Mouse (Mus musculus) embryonic facial prominence, embryonic 15.5 days (tissue): Measurements from ENCODE around the gene Stat4. TPM values are rescaled to one million over a fixed set of nuclear protein-coding genes. Genes with fewer than 3 reads are reported as not detected.

Experiments used
- ATAC-seq: fragments of 200-750 bp; cut with Nextera tagmentation; 2 replicates; pipeline ENCODE4 v1.8.0; 2017; ENCODE audit warnings: low read depth, moderate TSS enrichment; ENCODE audit not compliant: insufficient number of reproducible peaks, low FRiP score, low TSS enrichment
- H3K27ac ChIP-seq: fragments of 300-500 bp; sonication (generic); replicated peaks from 2 replicates; pipeline ENCODE4 v1.5.1; 2015; ENCODE audit warnings: mild to moderate bottlenecking, inconsistent platforms
- H3K27me3 ChIP-seq: fragments of 300-500 bp; sonication (generic); 2 replicates; pipeline ENCODE4 v1.6.1; 2015; ENCODE audit warnings: inconsistent platforms
- H3K36me3 ChIP-seq: fragments of 300-500 bp; sonication (generic); 2 replicates; pipeline ENCODE4 v1.6.1; 2015; ENCODE audit warnings: mild to moderate bottlenecking, inconsistent platforms
- H3K4me1 ChIP-seq: fragments of 300-500 bp; sonication (generic); 2 replicates; pipeline ENCODE4 v1.6.1; 2015; ENCODE audit warnings: inconsistent platforms
- H3K4me2 ChIP-seq: fragments of 300-500 bp; sonication (generic); replicated peaks from 2 replicates; pipeline ENCODE4 v1.6.1; 2015; ENCODE audit warnings: mild to moderate bottlenecking, inconsistent platforms
- H3K4me3 ChIP-seq: fragments of 300-500 bp; sonication (generic); replicated peaks from 2 replicates; pipeline ENCODE4 v1.5.1; 2015; ENCODE audit warnings: mild to moderate bottlenecking, inconsistent platforms
- H3K9ac ChIP-seq: fragments of 300-500 bp; sonication (generic); 2 replicates; pipeline ENCODE4 v1.6.1; 2015; ENCODE audit warnings: inconsistent platforms
- H3K9me3 ChIP-seq: fragments of 300-500 bp; sonication (generic); replicated peaks from 2 replicates; pipeline ENCODE4 v1.6.1; 2016; ENCODE audit warnings: inconsistent platforms
- WGBS: fragments of 180-500 bp; shearing (Covaris S2); methylation state at CpG from one replicate; pipeline ENCODE4 v1.1.7; 2015; 5-methylcytosine and 5-hydroxymethylcytosine counted together
- polyA plus RNA-seq: library from polyadenylated mRNA; unstranded; fragments of >200 nt; fragmentation: Nextera tagmentation; extraction: Ambion mirVana; gene quantifications from 2 replicates; pipeline ENCODE4 v1.2.1, GENCODE M21; 2015

Gene Stat4
- polyA plus RNA-seq, 1 experiment from 2014 or later, result 1.0 TPM

DNA sequence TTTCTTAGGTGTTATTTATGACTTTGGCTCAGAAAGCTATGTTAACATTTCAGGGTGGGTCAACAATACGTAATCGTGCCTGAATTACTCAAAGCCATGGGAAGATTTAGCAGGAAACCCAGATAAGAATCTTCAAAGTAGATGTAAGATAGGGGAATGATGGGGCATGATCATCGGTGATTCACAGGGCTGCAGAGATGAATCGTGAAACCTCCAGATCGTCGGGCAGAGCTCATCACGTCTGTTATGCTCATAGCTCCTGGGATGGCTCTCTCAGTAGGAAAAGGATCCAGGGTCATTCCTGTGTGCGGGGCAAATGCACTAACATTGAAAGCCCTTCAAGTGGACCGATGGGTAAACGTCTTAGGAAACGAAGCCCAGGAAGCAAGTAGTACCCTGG is 120.3 kb downstream of the Stat4 start:
- 82% methylated on average over 11 of the region's 11 CpGs for WGBS

DNA sequence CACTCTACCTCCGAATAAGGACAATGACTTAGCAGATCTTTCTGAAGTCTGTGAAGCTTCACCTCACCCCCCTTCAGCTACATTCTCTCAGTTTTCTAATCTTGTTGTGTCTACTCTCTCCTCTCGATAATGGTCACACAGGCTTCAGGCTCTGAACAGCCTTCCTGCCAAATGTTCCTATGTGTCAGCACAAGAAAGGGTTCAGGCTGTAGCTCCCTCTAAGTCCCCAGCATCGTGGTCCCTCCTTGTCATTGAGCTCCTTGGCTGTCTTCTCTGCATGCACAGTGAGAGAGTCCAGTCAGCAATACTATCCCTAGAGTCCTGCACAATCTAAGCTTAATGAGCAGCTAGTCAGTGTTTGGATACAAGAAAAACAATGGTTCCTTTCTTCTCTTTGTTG is 124.3 kb downstream of the Stat4 start:
- Histone ChIP-seq H3K9ac (no peak overlapping the region), H3K27me3 (no peaks in the 10 kb centered on the region), H3K27ac (no peak overlapping the region), H3K4me1 (no peaks in the 10 kb centered on the region), H3K4me2 (no peak overlapping the region), H3K4me3 (no peak overlapping the region), H3K36me3 (no peaks in the 10 kb centered on the region), H3K9me3 (no peaks in the 10 kb centered on the region)
- WGBS, result 62% methylated on average over 3 of the region's 3 CpGs
- no peak for ATAC-seq

More for the DNA sequence above, 120.3 kb downstream of the Stat4 start:
- H3K4me3 ChIP-seq, result no peak overlapping the region
- no peaks in the 10 kb centered on the region for H3K4me1 ChIP-seq
- H3K27me3 ChIP-seq, result no peaks in the 10 kb centered on the region
- no peak overlapping the region for H3K9ac ChIP-seq
- no peak overlapping the region for H3K4me2 ChIP-seq
- no peaks in the 10 kb centered on the region for H3K36me3 ChIP-seq
- no peaks in the 10 kb centered on the region for H3K9me3 ChIP-seq
- H3K27ac ChIP-seq, result no peak overlapping the region
- ATAC-seq, result no peak

DNA sequence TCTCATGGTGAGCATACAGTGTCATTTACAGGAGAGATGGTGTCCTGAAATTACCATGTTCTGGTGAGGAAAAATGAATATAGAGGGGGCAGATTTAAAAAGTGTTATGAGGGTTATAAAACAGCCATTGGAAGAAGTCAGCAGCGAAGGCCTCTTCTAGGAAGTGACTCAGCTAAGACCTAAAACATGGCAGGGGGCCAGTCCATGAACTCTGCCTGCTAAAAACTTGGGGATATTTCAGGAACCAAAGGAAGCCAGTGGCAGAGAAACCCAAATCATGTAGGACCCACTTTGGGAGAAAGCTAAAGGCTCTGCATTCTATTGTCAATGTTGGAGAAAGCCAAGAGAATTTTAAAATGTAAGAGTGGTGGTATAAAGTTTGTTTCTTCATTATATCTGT is 125.4 kb downstream of the Stat4 start:
- Histone ChIP-seq H3K4me3 (no peak overlapping the region), H3K27me3 (no peaks in the 10 kb centered on the region), H3K4me1 (no peaks in the 10 kb centered on the region), H3K27ac (no peak overlapping the region), H3K9ac (no peak overlapping the region), H3K4me2 (no peak overlapping the region), H3K36me3 (no peaks in the 10 kb centered on the region), H3K9me3 (no peaks in the 10 kb centered on the region)
- ATAC-seq, result no peak
- 79% methylated on average over 1 of the region's 1 CpGs for WGBS

DNA sequence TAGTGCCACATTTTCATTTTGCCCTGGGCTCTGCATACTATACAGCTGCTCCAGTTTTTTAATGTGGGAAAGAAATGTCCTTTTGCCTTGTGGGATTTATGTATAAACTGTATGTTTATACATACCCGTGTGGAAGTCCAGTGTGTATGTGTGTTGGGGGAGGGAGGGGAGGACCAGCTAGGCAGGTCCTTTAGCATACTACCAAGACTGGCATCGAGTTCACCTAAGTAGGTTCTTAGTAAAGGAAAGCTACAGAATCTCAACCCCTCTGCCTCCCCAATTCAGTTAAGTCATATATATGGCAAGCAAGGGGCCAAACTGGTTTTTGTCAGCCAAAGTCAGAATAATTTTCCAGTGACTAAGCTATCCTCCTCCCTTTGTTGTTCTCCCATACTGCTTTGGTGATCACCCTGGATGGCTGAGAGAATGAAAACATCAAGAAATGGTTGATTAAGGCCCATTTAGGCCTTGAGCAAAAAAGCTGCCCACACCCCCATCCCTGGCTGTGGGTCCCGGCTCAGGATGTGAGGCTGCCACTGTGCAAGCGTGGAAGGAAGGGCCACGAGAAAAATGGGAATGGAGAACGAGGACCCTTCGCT is 126.2 kb downstream of the Stat4 start:
- no peak for ATAC-seq
- Histone ChIP-seq H3K4me2 (peak overlapping the region; percentile 64), H3K36me3 (no peaks in the 10 kb centered on the region), H3K27me3 (no peaks in the 10 kb centered on the region), H3K4me1 (no peaks in the 10 kb centered on the region), H3K9ac (peak overlapping the region; percentile 47; the same call in 1 of the 2 replicates), H3K27ac (peak overlapping the region; percentile 79), H3K9me3 (no peaks in the 10 kb centered on the region), H3K4me3 (peak overlapping the region; percentile 45)
- WGBS, result 16% methylated on average over 7 of the region's 7 CpGs

- Histone ChIP-seq H3K27me3 (no peaks in the 10 kb centered on the region), H3K9me3 (no peaks in the 10 kb centered on the region), H3K36me3 (no peaks in the 10 kb centered on the region), H3K4me2 (peak overlapping the region; percentile 64), H3K27ac (peak overlapping the region; percentile 79), H3K4me1 (0 out of 2 replicates have a peak, but pooled peaks cover 3% of the 10 kb centered on the region), H3K4me3 (peak overlapping the region; percentile 45), H3K9ac (peak overlapping the region; percentile 47; the same call in 1 of the 2 replicates)
- peak; percentile 97 for ATAC-seq
- under 1% methylated on average over 32 of the region's 32 CpGs for WGBS
Observed at GRCm38 (mm10) chr1:52113666-52114069, 126.7 kb downstream of the Stat4 start.

DNA sequence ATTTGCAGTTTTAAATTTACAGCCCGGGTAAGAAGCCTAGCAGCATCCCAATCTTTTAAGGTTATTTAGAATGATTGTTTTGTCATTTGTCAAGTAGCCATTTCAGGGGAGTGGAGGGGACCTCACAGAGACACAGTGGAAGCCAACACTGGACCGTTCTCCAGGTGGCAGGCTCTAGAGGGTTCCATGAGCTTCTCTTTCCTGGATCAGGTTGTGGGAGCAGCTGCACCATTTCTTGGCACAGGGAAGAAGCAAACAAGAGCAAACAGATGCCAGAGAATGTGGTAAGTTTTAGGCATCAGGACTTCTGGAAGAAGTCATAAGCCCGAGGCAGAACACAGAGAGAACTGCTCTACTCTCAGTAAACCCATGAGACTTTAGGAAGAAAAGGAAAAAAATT is 129.5 kb downstream of the Stat4 start:
- Histone ChIP-seq H3K27me3 (no peaks in the 10 kb centered on the region), H3K27ac (no peak overlapping the region), H3K9ac (no peak overlapping the region), H3K36me3 (no peaks in the 10 kb centered on the region), H3K9me3 (no peaks in the 10 kb centered on the region), H3K4me2 (no peak overlapping the region), H3K4me1 (peaks cover 10% of the 10 kb centered on the region), H3K4me3 (no peak overlapping the region)
- no peak for ATAC-seq
- 60% methylated on average over 3 of the region's 3 CpGs for WGBS

- H3K27me3 ChIP-seq, result no peaks in the 10 kb centered on the region
- no peaks in the 10 kb centered on the region for H3K9me3 ChIP-seq
- no peak overlapping the region for H3K4me3 ChIP-seq
- H3K36me3 ChIP-seq, result no peaks in the 10 kb centered on the region
- 81% methylated on average over 1 of the region's 1 CpGs for WGBS
- no peak for ATAC-seq
- H3K9ac ChIP-seq, result no peak overlapping the region
- H3K27ac ChIP-seq, result no peak overlapping the region
- peaks cover 10% of the 10 kb centered on the region for H3K4me1 ChIP-seq
- no peak overlapping the region for H3K4me2 ChIP-seq
Observed at GRCm38 (mm10) chr1:52117777-52118176, 130.8 kb downstream of the Stat4 start.

DNA sequence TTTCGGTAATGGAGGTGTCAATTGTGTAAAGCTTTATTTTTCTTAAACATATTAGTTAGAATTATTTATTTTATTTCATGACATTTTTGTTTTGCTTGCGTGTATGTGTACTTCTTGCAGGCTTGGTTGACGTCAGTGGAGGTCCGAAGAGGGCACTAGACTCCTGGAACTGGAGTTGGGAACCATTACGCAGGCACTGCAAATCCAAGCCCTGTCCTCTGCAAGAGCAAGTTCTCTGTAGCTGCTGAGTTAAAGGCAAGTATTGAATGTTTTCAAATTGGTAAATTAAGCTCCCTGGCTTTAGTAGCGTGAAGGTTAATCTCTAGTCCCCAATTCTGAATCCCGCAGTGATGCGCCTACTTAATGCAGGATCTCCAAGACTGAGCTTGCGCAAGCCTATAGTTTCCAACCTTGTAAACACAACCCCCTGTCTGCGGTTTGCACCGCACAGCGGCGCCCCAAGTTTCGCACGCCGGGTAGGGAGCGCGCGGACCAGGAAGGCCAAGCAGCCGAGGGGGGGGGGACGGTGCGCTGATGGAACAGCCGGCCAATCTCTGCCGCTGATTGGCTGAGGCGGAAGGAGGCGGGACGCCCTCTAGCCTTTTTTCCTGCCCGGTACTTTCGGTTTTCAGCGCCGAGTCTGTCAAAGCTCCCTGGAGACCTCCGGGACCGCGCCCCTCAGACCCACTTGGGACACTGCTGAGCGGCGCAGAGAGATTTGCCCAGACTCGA is 132.1 kb downstream of the Stat4 start, which contains the start of gene Stat1:
TSS of gene Stat1 (plus strand) at position 581 of the 732 bp plus-strand sequence.
- Histone ChIP-seq H3K9ac (peak within 1 kb of the TSS; percentile 70), H3K27ac (peak within 1 kb of the TSS; percentile 80), H3K9me3 (no peaks in the 10 kb centered on the region), H3K4me1 (peaks cover 10% of the 10 kb centered on the region), H3K4me3 (peak within 1 kb of the TSS; percentile 93), H3K4me2 (peak within 1 kb of the TSS; percentile 89), H3K27me3 (no peaks in the 10 kb centered on the region), H3K36me3 (0 out of 2 replicates have a peak, but pooled peaks cover 4% of the 10 kb centered on the region)
- peak; percentile 95 for ATAC-seq
- WGBS, result 3% methylated on average over 37 of the region's 37 CpGs

- H3K27me3 ChIP-seq, result no peaks in the 10 kb centered on the region
- WGBS, result under 1% methylated on average over 20 of the region's 20 CpGs
- H3K27ac ChIP-seq, result peak overlapping the region; percentile 65
- peaks cover 10% of the 10 kb centered on the region for H3K4me1 ChIP-seq
- H3K36me3 ChIP-seq, result 0 out of 2 replicates have a peak, but pooled peaks cover 4% of the 10 kb centered on the region
- H3K4me3 ChIP-seq, result peak overlapping the region; percentile 93
- no peaks in the 10 kb centered on the region for H3K9me3 ChIP-seq
- peak overlapping the region; percentile 70 for H3K9ac ChIP-seq
- 0 out of 2 replicates have a peak, but pooled peaks have one; percentile 11 for ATAC-seq
- peak overlapping the region; percentile 89 for H3K4me2 ChIP-seq
Observed at GRCm38 (mm10) chr1:52119691-52120090, 132.7 kb downstream of the Stat4 start.

DNA sequence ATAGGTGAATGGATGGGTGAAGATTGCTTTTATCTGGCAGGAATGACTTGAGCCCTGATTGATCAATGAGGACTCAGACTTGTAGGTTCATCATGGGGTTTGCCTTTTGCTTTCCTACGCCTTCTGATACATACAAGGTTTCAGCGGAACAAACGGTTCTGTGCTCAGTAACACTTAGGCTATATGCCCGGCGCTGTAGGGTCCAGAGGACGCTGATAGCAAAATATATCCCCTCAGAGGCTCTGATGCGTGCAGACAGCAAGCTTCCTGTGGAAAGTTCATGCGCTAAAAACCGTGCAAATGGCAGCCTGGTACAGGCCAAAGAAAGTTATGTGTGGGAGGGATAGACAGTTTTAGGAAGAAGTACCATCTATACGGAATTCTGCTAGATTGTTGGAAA is 133.2 kb downstream of the Stat4 start:
- Histone ChIP-seq H3K9me3 (no peaks in the 10 kb centered on the region), H3K27ac (no peak overlapping the region), H3K4me3 (peak overlapping the region; percentile 93), H3K4me1 (peaks cover 10% of the 10 kb centered on the region), H3K9ac (peak overlapping the region; percentile 70; the same call in 1 of the 2 replicates), H3K27me3 (no peaks in the 10 kb centered on the region), H3K4me2 (peak overlapping the region; percentile 89), H3K36me3 (0 out of 2 replicates have a peak, but pooled peaks cover 4% of the 10 kb centered on the region)
- no peak for ATAC-seq
- 40% methylated on average over 10 of the region's 10 CpGs for WGBS

DNA sequence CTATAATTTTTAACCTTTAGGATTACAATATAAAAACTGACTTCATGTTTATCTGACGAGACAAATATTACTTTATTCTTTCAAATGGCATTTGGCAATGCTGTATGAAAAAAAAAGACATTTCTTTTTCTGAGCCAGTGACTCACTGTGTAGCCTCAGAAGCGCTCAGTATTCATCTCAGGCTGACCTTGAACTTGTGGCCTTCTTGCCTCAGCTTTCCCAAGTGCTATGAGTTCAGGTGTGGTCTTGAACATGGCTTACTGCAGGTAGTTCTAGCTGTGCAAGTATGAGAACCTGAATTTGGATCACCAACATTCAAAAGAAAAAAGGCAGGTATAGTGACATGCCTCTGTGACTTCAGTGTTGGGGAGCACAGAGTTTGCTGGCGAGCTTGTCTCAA is 134.1 kb downstream of the Stat4 start:
- ATAC-seq, result no peak
- H3K9me3 ChIP-seq, result no peaks in the 10 kb centered on the region
- no peak overlapping the region for H3K4me2 ChIP-seq
- H3K9ac ChIP-seq, result no peak overlapping the region
- H3K36me3 ChIP-seq, result 0 out of 2 replicates have a peak, but pooled peaks cover 4% of the 10 kb centered on the region
- H3K4me3 ChIP-seq, result no peak overlapping the region
- H3K27ac ChIP-seq, result no peak overlapping the region
- WGBS, result 84% methylated on average over 3 of the region's 3 CpGs
- peaks cover 10% of the 10 kb centered on the region for H3K4me1 ChIP-seq
- no peaks in the 10 kb centered on the region for H3K27me3 ChIP-seq
